Mouse (Mus musculus): ENCODE data around the gene Eva1c.
"Not testable (repeated sequence)": the region's sequence is repeated elsewhere in the genome, so short reads cannot be mapped to it uniquely, and the experiment has no call there.

The Eva1c gene

GRCm38 (mm10) chr16:90826457-90826856, at the start of gene Eva1c:
Gene Eva1c, plus strand, starts transcription at chr16:90826719.
- no peak for DNase-seq

GRCm38 (mm10) chr16:90779783-90780182, 46.7 kb upstream of the Eva1c start:
- peak in 1 of 2 experiments; percentile 17 for DNase-seq

GRCm38 (mm10) chr16:90783302-90783701, 43.2 kb upstream of the Eva1c start:
- DNase-seq: peak in 1 of 2 experiments; percentile 12

- no peak for DNase-seq
These were observed 41.3 kb upstream of the Eva1c start for GRCm38 (mm10) chr16:90785257-90785656.

- DNase-seq: no peak
These were observed 37.9 kb upstream of the Eva1c start for GRCm38 (mm10) chr16:90788580-90788979.

GRCm38 (mm10) chr16:90790946-90791345, 35.6 kb upstream of the Eva1c start:
- no peak for DNase-seq

GRCm38 (mm10) chr16:90792066-90792465, 34.5 kb upstream of the Eva1c start:
- no peak for DNase-seq

- no peak for DNase-seq
These were observed 34.0 kb upstream of the Eva1c start for GRCm38 (mm10) chr16:90792500-90792899.

GRCm38 (mm10) chr16:90794708-90795107, 31.8 kb upstream of the Eva1c start:
- DNase-seq: no peak

GRCm38 (mm10) chr16:90798446-90798845, 28.1 kb upstream of the Eva1c start:
- DNase-seq: no peak

GRCm38 (mm10) chr16:90798848-90799247, 27.7 kb upstream of the Eva1c start:
- no peak for DNase-seq

GRCm38 (mm10) chr16:90799840-90800239, 26.7 kb upstream of the Eva1c start:
- DNase-seq: no peak

GRCm38 (mm10) chr16:90801251-90801650, 25.3 kb upstream of the Eva1c start:
- DNase-seq: no peak

GRCm38 (mm10) chr16:90801928-90802327, 24.6 kb upstream of the Eva1c start:
- peak; percentile 14 to 19 for DNase-seq

- DNase-seq: no peak
These were observed 22.1 kb upstream of the Eva1c start for GRCm38 (mm10) chr16:90804466-90804865.

GRCm38 (mm10) chr16:90809975-90810715, 16.4 kb upstream of the Eva1c start, which contains the start of gene Urb1:
Gene Urb1, minus strand, starts transcription at chr16:90810413.
- peak; percentile 100 for DNase-seq

- peak in 1 of 2 experiments; percentile 12 for DNase-seq
These were observed 15.7 kb upstream of the Eva1c start for GRCm38 (mm10) chr16:90810716-90811256.

GRCm38 (mm10) chr16:90812086-90812485, 14.4 kb upstream of the Eva1c start:
- no peak for DNase-seq

- no peak for DNase-seq
These were observed 6.2 kb upstream of the Eva1c start for GRCm38 (mm10) chr16:90820326-90820725.

GRCm38 (mm10) chr16:90821046-90821697, 5.3 kb upstream of the Eva1c start:
- DNase-seq: no peak

- no peak for DNase-seq
These were observed 4.1 kb upstream of the Eva1c start for GRCm38 (mm10) chr16:90822284-90822935.

GRCm38 (mm10) chr16:90822981-90823380, 3.5 kb upstream of the Eva1c start:
- DNase-seq: no peak

GRCm38 (mm10) chr16:90823986-90824385, 2.5 kb upstream of the Eva1c start:
- DNase-seq: not testable (repeated sequence)

Data from kidney, postnatal 4 days (tissue).